Mouse (Mus musculus) MEL (cell line): Measurements from ENCODE around the gene Kdm5a. TPM values are rescaled to one million over a fixed set of nuclear protein-coding genes. Genes with fewer than 3 reads are reported as not detected.

ENCODE experiments used
- DNase-seq: peaks from one replicate; pipeline ENCODE4 v3.0.0; 2011; ENCODE audit warnings: low read depth, low spot score
- H3K27ac ChIP-seq: 2 replicates; pipeline ENCODE4 v1.5.1; 2012; ENCODE audit warnings: low read depth, mild to moderate bottlenecking, control low read depth, low read length, moderate library complexity; ENCODE audit not compliant: control insufficient read depth
- H3K27me3 ChIP-seq, 2 experiments: fragments of 150-350 bp in 1 of 2; sonication (generic) in 1 of 2; 2 replicates each; pipeline ENCODE4 v1.6.1; 2012; ENCODE audit warnings: low read length in 2 of 2, mild to moderate bottlenecking in 2 of 2, improper control_type of control experiment in 1 of 2, moderate library complexity in 1 of 2; ENCODE audit not compliant: insufficient read depth in 2 of 2, control insufficient read depth in 1 of 2
- H3K36me3 ChIP-seq, 2 experiments: 2 replicates each; pipeline ENCODE4 v1.6.1; 2012 to 2014; ENCODE audit warnings: low read length in 2 of 2, improper control_type of control experiment in 1 of 2, inconsistent platforms in 1 of 2, mild to moderate bottlenecking in 1 of 2; ENCODE audit not compliant: insufficient read depth in 2 of 2, control insufficient read depth in 1 of 2
- H3K4me1 ChIP-seq, 2 experiments: fragments of 150-350 bp in 1 of 2; sonication (generic) in 1 of 2; 2 replicates each; pipeline ENCODE4 v1.6.1; 2012; ENCODE audit warnings: low read length in 2 of 2, improper control_type of control experiment in 1 of 2, mild to moderate bottlenecking in 1 of 2; ENCODE audit not compliant: insufficient read depth in 2 of 2, control insufficient read depth in 1 of 2
- H3K4me3 ChIP-seq, 2 experiments: fragments of 150-350 bp in 1 of 2; sonication (generic) in 1 of 2; 2 replicates each; pipeline ENCODE4 v1.5.1; 2012; ENCODE audit warnings: low read depth in 2 of 2, low read length in 2 of 2, mild to moderate bottlenecking in 2 of 2, moderate library complexity in 2 of 2, control low read depth in 1 of 2, improper control_type of control experiment in 1 of 2; ENCODE audit not compliant: control insufficient read depth in 1 of 2, insufficient read depth in 1 of 2
- H3K79me2 ChIP-seq: 2 replicates; pipeline ENCODE4 v1.6.1; 2012; ENCODE audit warnings: mild to moderate bottlenecking, low read length, moderate library complexity; ENCODE audit not compliant: control insufficient read depth, poor library complexity, insufficient read depth
- H3K9ac ChIP-seq: 2 replicates; pipeline ENCODE4 v1.6.1; 2012; ENCODE audit warnings: low read depth, mild to moderate bottlenecking, control low read depth, low read length, moderate library complexity; ENCODE audit not compliant: control insufficient read depth, poor library complexity, severe bottlenecking
- H3K9me3 ChIP-seq: fragments of 150-350 bp; sonication (generic); replicated peaks from 2 replicates; pipeline ENCODE4 v1.6.1; 2012; ENCODE audit warnings: mild to moderate bottlenecking, low read length, improper control_type of control experiment, moderate library complexity; ENCODE audit not compliant: insufficient read depth
- CHD2 ChIP-seq: IDR thresholded peaks from 2 replicates; pipeline ENCODE4 v1.6.1; 2011; ENCODE audit warnings: low read length, improper control_type of control experiment
- ELF1 ChIP-seq: IDR thresholded peaks from 2 replicates; pipeline ENCODE4 v1.6.1; 2014; ENCODE audit warnings: low read depth, mild to moderate bottlenecking, inconsistent platforms, low read length, improper control_type of control experiment, moderate library complexity
- EP300 ChIP-seq, 2 experiments: IDR thresholded peaks; 2 replicates each; pipeline ENCODE4 v1.6.1; 2011; ENCODE audit warnings: improper control_type of control experiment in 2 of 2, low read length in 2 of 2, low read depth in 1 of 2, mild to moderate bottlenecking in 1 of 2
- ETS1 ChIP-seq: IDR thresholded peaks from 2 replicates; pipeline ENCODE4 v1.6.1; 2012; ENCODE audit warnings: low read depth, mild to moderate bottlenecking, inconsistent platforms, low read length, improper control_type of control experiment, moderate library complexity
- GABPA ChIP-seq: IDR thresholded peaks from 2 replicates; pipeline ENCODE4 v1.6.1; 2012; ENCODE audit warnings: low read depth, mild to moderate bottlenecking, inconsistent platforms, low read length, improper control_type of control experiment, moderate library complexity
- GATA1 ChIP-seq: IDR thresholded peaks from 2 replicates; pipeline ENCODE4 v1.6.1; 2011; ENCODE audit warnings: low read depth, low read length, improper control_type of control experiment
- HCFC1 ChIP-seq: IDR thresholded peaks from 2 replicates; pipeline ENCODE4 v1.6.1; 2012; ENCODE audit warnings: low read depth, mild to moderate bottlenecking, inconsistent platforms, low read length, improper control_type of control experiment, moderate library complexity
- KAT2A ChIP-seq: conservative IDR thresholded peaks from 2 replicates; pipeline ENCODE4 v1.6.1; 2012; ENCODE audit warnings: low read depth, low read length, improper control_type of control experiment, inconsistent platforms
- MAFK ChIP-seq: IDR thresholded peaks from 2 replicates; pipeline ENCODE4 v1.6.1; 2011; ENCODE audit warnings: low read depth, mild to moderate bottlenecking, low read length, improper control_type of control experiment, borderline replicate concordance
- MAX ChIP-seq: IDR thresholded peaks from 2 replicates; pipeline ENCODE4 v1.6.1; 2011; ENCODE audit warnings: low read length, improper control_type of control experiment
- MAZ ChIP-seq: IDR thresholded peaks from 2 replicates; pipeline ENCODE4 v1.6.1; 2012; ENCODE audit warnings: low read depth, mild to moderate bottlenecking, inconsistent platforms, low read length, improper control_type of control experiment
- MEF2A ChIP-seq: IDR thresholded peaks from 2 replicates; pipeline ENCODE4 v1.6.1; 2014; ENCODE audit warnings: low read depth, mild to moderate bottlenecking, inconsistent platforms, low read length, improper control_type of control experiment; ENCODE audit not compliant: poor library complexity, insufficient replicate concordance, severe bottlenecking; ENCODE audit errors: extremely low read depth
- MXI1 ChIP-seq: IDR thresholded peaks from 2 replicates; pipeline ENCODE4 v1.6.1; 2011; ENCODE audit warnings: mild to moderate bottlenecking, low read depth, low read length, improper control_type of control experiment
- MYC ChIP-seq: IDR thresholded peaks from 2 replicates; pipeline ENCODE4 v1.6.1; 2011; ENCODE audit warnings: low read depth, mild to moderate bottlenecking, low read length, improper control_type of control experiment, moderate library complexity
- NELFE ChIP-seq: IDR thresholded peaks from 2 replicates; pipeline ENCODE4 v1.6.1; 2011; ENCODE audit warnings: low read depth, low read length, improper control_type of control experiment
- NRF1 ChIP-seq: IDR thresholded peaks from 2 replicates; pipeline ENCODE4 v1.6.1; 2014; ENCODE audit warnings: low read depth, mild to moderate bottlenecking, inconsistent platforms, low read length, improper control_type of control experiment, moderate library complexity; ENCODE audit not compliant: poor library complexity, insufficient read depth, severe bottlenecking
- POLR2AphosphoS2 ChIP-seq: IDR thresholded peaks from 2 replicates; pipeline ENCODE4 v1.6.1; 2011; ENCODE audit warnings: low read length, improper control_type of control experiment
- RAD21 ChIP-seq: IDR thresholded peaks from 2 replicates; pipeline ENCODE4 v1.6.1; 2011; ENCODE audit warnings: mild to moderate bottlenecking, low read depth, low read length, improper control_type of control experiment
- RCOR1 ChIP-seq: IDR thresholded peaks from 2 replicates; pipeline ENCODE4 v1.6.1; 2012; ENCODE audit warnings: low read depth, mild to moderate bottlenecking, inconsistent platforms, low read length, improper control_type of control experiment
- SIN3A ChIP-seq: IDR thresholded peaks from 2 replicates; pipeline ENCODE4 v1.6.1; 2012; ENCODE audit warnings: low read length, improper control_type of control experiment, inconsistent platforms
- SMC3 ChIP-seq: IDR thresholded peaks from 2 replicates; pipeline ENCODE4 v1.6.1; 2011; ENCODE audit warnings: low read depth, low read length, improper control_type of control experiment
- TAL1 ChIP-seq: IDR thresholded peaks from 2 replicates; pipeline ENCODE4 v1.6.1; 2012; ENCODE audit warnings: mild to moderate bottlenecking, inconsistent platforms, low read length, moderate library complexity, mixed read lengths
- USF1 ChIP-seq: IDR thresholded peaks from 2 replicates; pipeline ENCODE4 v1.6.1; 2014; ENCODE audit warnings: low read depth, mild to moderate bottlenecking, inconsistent platforms, low read length, improper control_type of control experiment, moderate library complexity
- ZC3H11A ChIP-seq: IDR thresholded peaks from 2 replicates; pipeline ENCODE4 v1.6.1; 2012; ENCODE audit warnings: low read depth, mild to moderate bottlenecking, inconsistent platforms, low read length, improper control_type of control experiment
- ZKSCAN1 ChIP-seq: IDR thresholded peaks from 2 replicates; pipeline ENCODE4 v1.6.1; 2012; ENCODE audit warnings: low read depth, mild to moderate bottlenecking, inconsistent platforms, low read length, improper control_type of control experiment, moderate library complexity
- ZMIZ1 ChIP-seq: IDR thresholded peaks from 2 replicates; pipeline ENCODE4 v1.6.1; 2012; ENCODE audit warnings: low read depth, mild to moderate bottlenecking, inconsistent platforms, low read length, improper control_type of control experiment, moderate library complexity
- polyA plus RNA-seq, 2 experiments: library from polyadenylated mRNA; stranded (reverse) in 1 of 2; unstranded in 1 of 2; fragments of >175 nt in 1 of 2; fragments of >200 nt in 1 of 2; gene quantifications; 2 replicates each; pipeline versions ENCODE4 v1.2.1 to v1.2.4; 2012; ENCODE audit warnings: low replicate concordance in 2 of 2, low read depth in 1 of 2; ENCODE audit not compliant: insufficient read length in 2 of 2, insufficient read depth in 1 of 2, missing spikeins in 1 of 2
- total RNA-seq: library from RNA; depleted of rRNA; stranded (reverse); fragments of 300-350 nt; gene quantifications from 2 replicates; pipeline ENCODE4 v1.2.3, GENCODE M21; 2012

The Kdm5a gene
- total and polyA plus RNA-seq, 3 experiments = 45.7 to 303 (median 121) TPM

DNA sequence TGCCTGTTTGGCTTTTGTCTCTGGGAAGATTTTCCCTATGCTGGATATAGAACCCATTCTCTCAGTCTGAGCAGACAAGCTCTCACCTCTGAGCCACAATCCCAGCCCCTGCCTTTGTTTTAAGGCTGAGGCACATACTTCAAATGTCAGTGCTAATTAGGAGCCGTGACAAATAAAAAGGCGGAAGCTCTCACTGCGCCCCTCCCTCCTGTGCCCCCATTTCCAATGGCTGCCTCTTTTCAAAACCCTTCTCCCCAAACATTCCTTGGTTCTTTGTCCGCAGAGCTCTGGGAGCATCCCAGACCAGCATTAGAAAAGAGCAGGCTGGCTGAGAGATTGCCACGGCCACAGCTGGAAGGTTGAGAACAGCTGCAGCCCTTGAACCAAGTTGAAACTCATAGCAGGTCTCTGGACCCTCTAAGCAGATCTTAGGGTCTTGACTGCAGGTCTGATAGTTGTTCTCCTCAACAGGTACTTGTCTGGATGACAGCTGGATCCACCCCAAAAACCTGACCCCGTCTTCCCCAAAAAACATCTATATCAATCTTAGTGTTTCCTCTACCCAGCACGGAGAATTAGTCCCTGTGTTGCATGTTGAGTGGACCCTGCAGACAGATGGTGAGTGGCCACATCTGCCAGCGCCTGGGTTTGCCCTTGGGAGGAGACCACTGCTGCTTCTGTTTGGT lies 108.7 kb downstream of the Kdm5a start:
- Histone ChIP-seq H3K79me2 (peaks cover 25% of the 10 kb centered on the region), H3K9ac (no peak overlapping the region), H3K4me3 (no peak overlapping the region), H3K27ac (no peak overlapping the region), H3K36me3 (peaks cover 10 to 27% of the 10 kb centered on the region in 2 experiments), H3K27me3 (no peaks in the 10 kb centered on the region), H3K4me1 (peaks cover 3 to 38% of the 10 kb centered on the region in 2 experiments; a peak in 3 of 4 replicates), H3K9me3 (no peaks in the 10 kb centered on the region)
- DNase-seq = no peak
- TF ChIP-seq ELF1 (no peak), NRF1 (no peak), EP300 (IDR thresholded peaks at IDR 0.05; ENCODE audit: low read depth in 1 of 2, low read length in 2 of 2) (no peak), HCFC1 (no peak), MAZ (no peak), MXI1 (no peak), USF1 (no peak), KAT2A (no peak), ZC3H11A (no peak), MAFK (no peak), GATA1 (no peak), RAD21 (no peak), ZKSCAN1 (no peak), CHD2 (no peak), ETS1 (no peak), RCOR1 (no peak), MEF2A (no peak), TAL1 (no peak), SIN3A (no peak), NELFE (no peak)

DNA sequence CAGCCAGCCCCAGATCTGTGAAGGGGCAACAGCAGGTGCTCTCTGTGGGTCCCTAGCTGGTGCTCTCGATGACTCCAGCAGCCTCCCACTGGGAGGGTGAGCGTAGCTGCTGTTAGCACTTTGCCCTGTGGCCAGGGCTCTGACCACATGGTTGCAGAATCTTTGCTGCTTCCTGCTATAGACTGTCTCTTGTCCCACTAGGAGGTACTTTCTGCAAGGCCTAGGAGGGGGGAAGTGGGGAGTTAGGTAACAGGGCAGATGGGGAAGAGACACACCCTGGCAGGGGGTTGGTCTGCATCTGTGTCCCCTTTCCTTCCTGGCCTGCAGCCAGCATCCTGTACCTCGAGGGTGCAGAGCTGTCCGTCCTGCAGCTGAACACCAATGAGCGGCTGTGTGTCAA lies 109.5 kb downstream of the Kdm5a start:
- no peak overlapping the region for H3K27ac ChIP-seq
- peaks cover 17% of the 10 kb centered on the region for H3K79me2 ChIP-seq
- no peak for TF ChIP-seq ETS1
- no peak for TF ChIP-seq MAX
- TF ChIP-seq GATA1 = no peak
- no peak for TF ChIP-seq MYC
- no peak for TF ChIP-seq RCOR1
- no peak for TF ChIP-seq CHD2
- no peak for TF ChIP-seq KAT2A
- TF ChIP-seq ZKSCAN1 = no peak
- no peak for TF ChIP-seq RAD21
- no peak for TF ChIP-seq ELF1
- TF ChIP-seq ZC3H11A = no peak
- TF ChIP-seq SMC3 = no peak
- no peak for TF ChIP-seq ZMIZ1
- no peak for TF ChIP-seq POLR2AphosphoS2
- no peak for TF ChIP-seq GABPA
- TF ChIP-seq, all 39 proteins: peak for 0
- Histone ChIP-seq H3K9me3 (no peaks in the 10 kb centered on the region), H3K36me3 (peaks cover 10 to 26% of the 10 kb centered on the region in 2 experiments), H3K4me3 (no peak overlapping the region), H3K27me3 (no peaks in the 10 kb centered on the region), H3K9ac (no peak overlapping the region; the same call in 1 of the 2 replicates), H3K4me1 (peaks cover 3 to 36% of the 10 kb centered on the region in 2 experiments; a peak in 3 of 4 replicates)
- DNase-seq = no peak
